Mouse (Mus musculus): ENCODE results near the gene Scg5.

DNA sequence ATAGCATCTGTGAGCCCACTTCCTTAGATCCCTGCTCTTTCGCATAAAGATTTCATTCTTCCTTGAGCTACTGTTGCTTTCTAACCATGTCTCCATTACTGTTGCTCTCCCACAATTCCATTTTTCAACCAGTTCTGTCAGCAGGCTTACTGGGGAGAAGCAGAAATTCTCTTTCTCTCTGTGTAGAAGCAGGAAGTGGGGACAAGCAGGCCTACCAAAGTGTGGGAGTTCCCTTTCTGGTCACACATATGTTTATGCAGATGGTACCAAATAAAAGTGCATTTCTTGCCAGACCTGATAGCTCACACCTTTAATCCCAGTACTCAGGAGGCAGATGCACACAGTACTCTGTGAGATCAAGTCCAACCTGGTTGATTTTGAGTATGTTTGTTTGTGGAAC is 41.2 kb upstream of the Scg5 start:
- no peak for TF ChIP-seq EP300 (IDR thresholded peaks at IDR 0.05)
- TF ChIP-seq CTCF (IDR thresholded peaks at IDR 0.05), result no peak

Measured in lung, postnatal 0 days (tissue).